In genomic region chrX:57393412-57393811, GRCm38 (mm10) we compare ENCODE assay signal across 9 mouse cellular contexts. TPM values are rescaled to one million over a fixed set of nuclear protein-coding genes. Genes with fewer than 3 reads are reported as not detected.
DNase-seq lines count a peak whose midpoint lies in the region; ATAC-seq lines count a peak whose summit lies in the region.
"Had no signal": no experiment of that assay in that cellular context is flagged by ENCODE, and none has a peak within 500 bp of the region (broad histone marks: within the 10 kb centered on the region; RNA-seq: fewer than 3 reads in every experiment).

No protein-coding gene starts in this region.

- no peaks in the 10 kb centered on the region for H3K4me1 ChIP-seq in heart, embryonic 16.5 days (ENCODE audit: control insufficient read depth, insufficient read depth, low read length)
- H3K4me1 ChIP-seq in hindbrain, embryonic 16.5 days (ENCODE audit: control insufficient read depth, insufficient read depth, low read depth, low read length), result peaks cover 3% of the 10 kb centered on the region
- peaks cover 6% of the 10 kb centered on the region; the same call in 1 of the 2 replicates for H3K4me1 ChIP-seq in midbrain, embryonic 15.5 days

- DNase-seq in heart, adult 8-10 months (ENCODE audit: low spot score), result no peak
- peak; percentile 44 for DNase-seq in embryo, embryonic 10.5 days (ENCODE audit: low spot score)
- no peak for DNase-seq in left cerebral cortex, postnatal 36 days (ENCODE audit: low spot score in 2 of 2)
- no peak for DNase-seq in T-cell, adult 2 months (ENCODE audit: low spot score)
- no peak for DNase-seq in frontal cortex, postnatal 14 days (ENCODE audit: low spot score in 2 of 2)

- H3K27ac ChIP-seq in heart, embryonic 16.5 days (ENCODE audit: low read length), result no peak overlapping the region
- no peak overlapping the region for H3K27ac ChIP-seq in hindbrain, embryonic 16.5 days (ENCODE audit: low read depth, low read length)
- H3K27ac ChIP-seq in midbrain, embryonic 15.5 days, result no peak overlapping the region; the same call in 1 of the 2 replicates

- peaks cover 16% of the 10 kb centered on the region for H3K36me3 ChIP-seq in heart, embryonic 16.5 days (ENCODE audit: control insufficient read depth, insufficient read depth)
- H3K36me3 ChIP-seq in hindbrain, embryonic 16.5 days (ENCODE audit: control insufficient read depth, insufficient read depth, low read length), result peaks cover 2% of the 10 kb centered on the region; the same call in 1 of the 2 replicates
- H3K36me3 ChIP-seq in midbrain, embryonic 15.5 days (replicated peaks), result peaks cover 9% of the 10 kb centered on the region; the same call in 1 of the 2 replicates

- H3K4me3 ChIP-seq in heart, embryonic 16.5 days (ENCODE audit: low read length), result peak overlapping the region; percentile 26
- H3K4me3 ChIP-seq in hindbrain, embryonic 16.5 days (ENCODE audit: low read length), result peak overlapping the region; percentile 52
- peak overlapping the region; percentile 57 for H3K4me3 ChIP-seq in midbrain, embryonic 15.5 days

- peak overlapping the region; percentile 58 for H3K4me2 ChIP-seq in heart, embryonic 16.5 days (ENCODE audit: low read depth, low read length)
- peak overlapping the region; percentile 49 for H3K4me2 ChIP-seq in hindbrain, embryonic 16.5 days (ENCODE audit: low read length)
- peak overlapping the region; percentile 42 for H3K4me2 ChIP-seq in midbrain, embryonic 15.5 days

- H3K9ac ChIP-seq in heart, embryonic 16.5 days (ENCODE audit: low read length), result peak overlapping the region; percentile 62
- 0 out of 2 replicates have a peak overlapping the region, but pooled peaks have one; percentile 22 for H3K9ac ChIP-seq in hindbrain, embryonic 16.5 days (ENCODE audit: low read depth, low read length)
- H3K9ac ChIP-seq in midbrain, embryonic 15.5 days, result no peak overlapping the region

- 23% methylated on average over 7 of the region's 7 CpGs for WGBS in heart, embryonic 16.5 days
- WGBS in hindbrain, embryonic 16.5 days, result 27% methylated on average over 7 of the region's 7 CpGs
- 29% methylated on average over 7 of the region's 7 CpGs for WGBS in midbrain, embryonic 15.5 days

- ATAC-seq in heart, embryonic 16.5 days (replicated peaks; ENCODE audit: extremely low read depth, insufficient read depth, low FRiP score), result no peak
- 0 out of 2 replicates have a peak, but pooled peaks have one; percentile 26 for ATAC-seq in hindbrain, embryonic 16.5 days
- peak; percentile 57 for ATAC-seq in midbrain, embryonic 15.5 days (replicated peaks)

- no peaks in the 10 kb centered on the region for H3K9me3 ChIP-seq in heart, embryonic 16.5 days (replicated peaks; ENCODE audit: control insufficient read depth, low read length)
- no peaks in the 10 kb centered on the region for H3K9me3 ChIP-seq in hindbrain, embryonic 16.5 days (ENCODE audit: control insufficient read depth, low read length)
- no peaks in the 10 kb centered on the region for H3K9me3 ChIP-seq in midbrain, embryonic 15.5 days

- H3K27me3 ChIP-seq in heart, embryonic 16.5 days (ENCODE audit: control insufficient read depth, insufficient read depth, low read length), result no peaks in the 10 kb centered on the region
- H3K27me3 ChIP-seq in hindbrain, embryonic 16.5 days (replicated peaks; ENCODE audit: control insufficient read depth, insufficient read depth, low read length), result no peaks in the 10 kb centered on the region
- no peaks in the 10 kb centered on the region for H3K27me3 ChIP-seq in midbrain, embryonic 15.5 days (replicated peaks)

- intact Hi-C loops in left cerebral cortex, postnatal 36 days (cut with DNase I), result no loop called here

RNA-seq across cellular contexts. Expression of gene Rbmx, which starts 0.6 kb away (rescaled TPM):
- 83.0 and 87.3 TPM in 2 replicates for polyA plus RNA-seq in heart, embryonic 16.5 days (2015; fragmentation: Nextera tagmentation; extraction: Ambion mirVana)
- total RNA-seq in heart, adult 8-10 months (2022), result 10 to 100 TPM; 19.4 to 32.7 (median 23.2) TPM
- 133 and 145 TPM in 2 replicates for polyA plus RNA-seq in hindbrain, embryonic 16.5 days (2015; fragmentation: Nextera tagmentation; extraction: Ambion mirVana)
- 172 and 183 TPM in 2 replicates for polyA plus RNA-seq in midbrain, embryonic 15.5 days (2015; fragmentation: Nextera tagmentation; extraction: Ambion mirVana)
- 10 to 100 TPM; 45.6 to 54.9 TPM for total RNA-seq in left cerebral cortex, postnatal 36 days (2021)

RNA-seq across cellular contexts. Expression of gene Gm364, which starts 15.5 kb away (rescaled TPM):
- polyA plus RNA-seq in heart, embryonic 16.5 days (2015; fragmentation: Nextera tagmentation; extraction: Ambion mirVana), result not detected in 2 replicates
- total RNA-seq in heart, adult 8-10 months (2022), result not detected
- polyA plus RNA-seq in hindbrain, embryonic 16.5 days (2015; fragmentation: Nextera tagmentation; extraction: Ambion mirVana), result not detected in 2 replicates
- polyA plus RNA-seq in midbrain, embryonic 15.5 days (2015; fragmentation: Nextera tagmentation; extraction: Ambion mirVana), result not detected in 2 replicates
- total RNA-seq in left cerebral cortex, postnatal 36 days (2021), result not detected
- total RNA-seq: gastrocnemius, adult 8-10 months had no signal

RNA-seq across cellular contexts. Expression of gene Arhgef6, which starts 54.9 kb away (rescaled TPM):
- polyA plus RNA-seq in heart, embryonic 16.5 days (2015; fragmentation: Nextera tagmentation; extraction: Ambion mirVana), result 39.6 and 44.2 TPM in 2 replicates
- total RNA-seq in heart, adult 8-10 months (2022), result 10 to 100 TPM; 60.5 to 71.3 (median 67.7) TPM
- polyA plus RNA-seq in hindbrain, embryonic 16.5 days (2015; fragmentation: Nextera tagmentation; extraction: Ambion mirVana), result 6.5 and 6.8 TPM in 2 replicates
- polyA plus RNA-seq in midbrain, embryonic 15.5 days (2015; fragmentation: Nextera tagmentation; extraction: Ambion mirVana), result 5.6 and 6.5 TPM in 2 replicates
- total RNA-seq in left cerebral cortex, postnatal 36 days (2021), result 10 to 100 TPM; 11.4 to 14.7 TPM
